In the genomic region with DNA sequence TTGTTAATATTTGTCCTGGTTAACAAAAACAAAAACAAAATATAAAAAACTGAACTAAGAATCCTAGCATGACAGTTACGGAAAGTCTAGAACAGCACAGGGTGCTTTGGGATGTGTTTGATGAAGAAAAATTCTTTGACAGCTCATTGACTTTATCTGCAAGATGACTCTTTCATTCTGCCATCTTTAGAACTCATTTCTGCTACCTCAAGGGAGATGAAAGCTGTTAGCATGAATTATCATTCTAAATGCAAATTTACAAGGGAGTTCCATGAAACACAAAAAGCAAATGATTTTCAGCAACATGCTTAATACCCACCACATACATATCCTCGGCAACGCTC, we compare ENCODE assay signal across 22 mouse cellular contexts.
DNase-seq lines count a peak whose midpoint lies in the region; ATAC-seq and TF ChIP-seq lines count a peak whose summit lies in the region.
"Had no signal": no experiment of that assay in that cellular context is flagged by ENCODE, and none has a peak within 500 bp of the region (broad histone marks: within the 10 kb centered on the region; RNA-seq: fewer than 3 reads in every experiment).

No protein-coding gene starts in this region.

- H3K4me3 ChIP-seq in hindbrain, embryonic 13.5 days: no peak overlapping the region
- H3K4me3 ChIP-seq in hindbrain, embryonic 11.5 days (ENCODE audit: low read depth, low read length): no peak overlapping the region
- H3K4me3 ChIP-seq in forebrain, postnatal 0 days (ENCODE audit: low read depth, low read length): no peak overlapping the region
- H3K4me3 ChIP-seq in hindbrain, embryonic 16.5 days (ENCODE audit: low read length): no peak overlapping the region
- H3K4me3 ChIP-seq in neural tube, embryonic 14.5 days (ENCODE audit: low read depth, low read length): no peak overlapping the region
- H3K4me3 ChIP-seq: embryonic facial prominence, embryonic 10.5 days; limb, embryonic 13.5 days; liver, embryonic 12.5 days had no signal

- H3K27ac ChIP-seq in hindbrain, embryonic 13.5 days: peak overlapping the region; percentile 87
- H3K27ac ChIP-seq in hindbrain, embryonic 11.5 days (ENCODE audit: low read depth, low read length): no peak overlapping the region
- peak overlapping the region; percentile 66 for H3K27ac ChIP-seq in forebrain, postnatal 0 days (ENCODE audit: low read depth, low read length)
- 0 out of 2 replicates have a peak overlapping the region, but pooled peaks have one; percentile 44 for H3K27ac ChIP-seq in hindbrain, embryonic 16.5 days (ENCODE audit: low read depth, low read length)
- peak overlapping the region; percentile 66 for H3K27ac ChIP-seq in neural tube, embryonic 14.5 days (ENCODE audit: low read depth, low read length)
- H3K27ac ChIP-seq: embryonic facial prominence, embryonic 10.5 days; limb, embryonic 13.5 days; liver, embryonic 12.5 days had no signal

- no peak for TF ChIP-seq CTCF in forebrain, postnatal 0 days (IDR thresholded peaks at IDR 0.05; ENCODE audit: low read depth)

- H3K9me3 ChIP-seq in hindbrain, embryonic 13.5 days: no peaks in the 10 kb centered on the region
- no peaks in the 10 kb centered on the region for H3K9me3 ChIP-seq in hindbrain, embryonic 11.5 days (ENCODE audit: control insufficient read depth, low read length)
- H3K9me3 ChIP-seq in forebrain, postnatal 0 days (ENCODE audit: low read length): no peaks in the 10 kb centered on the region
- H3K9me3 ChIP-seq in hindbrain, embryonic 16.5 days (ENCODE audit: control insufficient read depth, low read length): no peaks in the 10 kb centered on the region
- H3K9me3 ChIP-seq in neural tube, embryonic 14.5 days (ENCODE audit: control insufficient read depth, low read length): no peaks in the 10 kb centered on the region
- H3K9me3 ChIP-seq: embryonic facial prominence, embryonic 10.5 days; G1E; limb, embryonic 13.5 days; liver, embryonic 12.5 days had no signal

- WGBS in hindbrain, embryonic 13.5 days: 54% methylated on average over 3 of the region's 3 CpGs
- 91% methylated on average over 3 of the region's 3 CpGs for WGBS in hindbrain, embryonic 11.5 days
- 55% methylated on average over 3 of the region's 3 CpGs for WGBS in forebrain, postnatal 0 days
- WGBS in hindbrain, embryonic 16.5 days: 53% methylated on average over 3 of the region's 3 CpGs
- 56% methylated on average over 3 of the region's 3 CpGs for WGBS in neural tube, embryonic 14.5 days

- peaks cover 36% of the 10 kb centered on the region for H3K4me1 ChIP-seq in hindbrain, embryonic 13.5 days (replicated peaks)
- peaks cover 2% of the 10 kb centered on the region; the same call in 1 of the 2 replicates for H3K4me1 ChIP-seq in hindbrain, embryonic 11.5 days (replicated peaks; ENCODE audit: control insufficient read depth, insufficient read depth, low read length)
- H3K4me1 ChIP-seq in forebrain, postnatal 0 days (ENCODE audit: insufficient read depth): peaks cover 3% of the 10 kb centered on the region; the same call in 1 of the 2 replicates
- peaks cover 17% of the 10 kb centered on the region for H3K4me1 ChIP-seq in hindbrain, embryonic 16.5 days (ENCODE audit: control insufficient read depth, insufficient read depth, low read depth, low read length)
- H3K4me1 ChIP-seq in neural tube, embryonic 14.5 days (ENCODE audit: control insufficient read depth, insufficient read depth, low read length): peaks cover 17% of the 10 kb centered on the region; the same call in 1 of the 2 replicates
- H3K4me1 ChIP-seq: limb, embryonic 13.5 days; liver, embryonic 12.5 days had no signal

- no peaks in the 10 kb centered on the region for H3K27me3 ChIP-seq in hindbrain, embryonic 13.5 days
- no peaks in the 10 kb centered on the region for H3K27me3 ChIP-seq in hindbrain, embryonic 11.5 days (ENCODE audit: control insufficient read depth, insufficient read depth, low read length)
- no peaks in the 10 kb centered on the region for H3K27me3 ChIP-seq in forebrain, postnatal 0 days (ENCODE audit: insufficient read depth, low read length)
- H3K27me3 ChIP-seq in hindbrain, embryonic 16.5 days (replicated peaks; ENCODE audit: control insufficient read depth, insufficient read depth, low read length): no peaks in the 10 kb centered on the region
- no peaks in the 10 kb centered on the region for H3K27me3 ChIP-seq in neural tube, embryonic 14.5 days (ENCODE audit: control insufficient read depth, insufficient read depth, low read length)
- H3K27me3 ChIP-seq: CH12.LX; limb, embryonic 13.5 days; liver, embryonic 12.5 days; Patski had no signal

- DNase-seq in hindbrain, embryonic 11.5 days (ENCODE audit: low spot score): no peak
- DNase-seq in forebrain, postnatal 0 days: no peak
- DNase-seq in heart, adult 11 months: no peak
- no peak for DNase-seq in embryo, embryonic 11 days
- DNase-seq: adrenal gland, postnatal 36 days; B cell, adult 2 months; cerebellum, adult 9-10 months; gastrocnemius, postnatal 36 days; kidney, postnatal 36 days; lung, adult 18-20 months; lung, postnatal 14 days; thymus, postnatal 14 days had no signal

- 0 out of 2 replicates have a peak overlapping the region, but pooled peaks have one; percentile 4 for H3K4me2 ChIP-seq in hindbrain, embryonic 13.5 days
- no peak overlapping the region for H3K4me2 ChIP-seq in hindbrain, embryonic 11.5 days (replicated peaks; ENCODE audit: low read depth, low read length)
- H3K4me2 ChIP-seq in forebrain, postnatal 0 days (ENCODE audit: low read depth): peak overlapping the region; percentile 9; the same call in 1 of the 2 replicates
- H3K4me2 ChIP-seq in hindbrain, embryonic 16.5 days (ENCODE audit: low read length): no peak overlapping the region
- H3K4me2 ChIP-seq in neural tube, embryonic 14.5 days (ENCODE audit: low read depth, low read length): no peak overlapping the region
- H3K4me2 ChIP-seq: limb, embryonic 13.5 days; liver, embryonic 12.5 days had no signal

- H3K36me3 ChIP-seq in hindbrain, embryonic 13.5 days: no peaks in the 10 kb centered on the region
- H3K36me3 ChIP-seq in hindbrain, embryonic 11.5 days (ENCODE audit: control insufficient read depth, insufficient read depth, low read length): no peaks in the 10 kb centered on the region
- H3K36me3 ChIP-seq in forebrain, postnatal 0 days (ENCODE audit: insufficient read depth): no peaks in the 10 kb centered on the region
- no peaks in the 10 kb centered on the region for H3K36me3 ChIP-seq in hindbrain, embryonic 16.5 days (ENCODE audit: control insufficient read depth, insufficient read depth, low read length)
- H3K36me3 ChIP-seq in neural tube, embryonic 14.5 days (ENCODE audit: control insufficient read depth, insufficient read depth, low read length): no peaks in the 10 kb centered on the region
- H3K36me3 ChIP-seq: embryonic facial prominence, embryonic 10.5 days; G1E; limb, embryonic 13.5 days; liver, embryonic 12.5 days had no signal

- ATAC-seq in hindbrain, embryonic 13.5 days (ENCODE audit: low FRiP score): 0 out of 2 replicates have a peak, but pooled peaks have one; percentile 36
- ATAC-seq in hindbrain, embryonic 11.5 days (ENCODE audit: low FRiP score): no peak
- ATAC-seq in forebrain, postnatal 0 days: peak; percentile 70
- ATAC-seq in hindbrain, embryonic 16.5 days: peak; percentile 40; the same call in 1 of the 2 replicates
- ATAC-seq in neural tube, embryonic 14.5 days (ENCODE audit: low read depth): no peak
- ATAC-seq: intestine, postnatal 0 days; liver, embryonic 12.5 days; Patski had no signal

- no peak overlapping the region for H3K9ac ChIP-seq in hindbrain, embryonic 13.5 days
- H3K9ac ChIP-seq in hindbrain, embryonic 11.5 days (ENCODE audit: low read depth, low read length): no peak overlapping the region
- no peak overlapping the region for H3K9ac ChIP-seq in forebrain, postnatal 0 days
- H3K9ac ChIP-seq in hindbrain, embryonic 16.5 days (ENCODE audit: low read depth, low read length): no peak overlapping the region
- no peak overlapping the region for H3K9ac ChIP-seq in neural tube, embryonic 14.5 days (replicated peaks; ENCODE audit: low read depth, low read length)
- H3K9ac ChIP-seq: limb, embryonic 13.5 days; liver, embryonic 12.5 days had no signal

Comparison
In these comparisons a context has a peak if more than half of its experiments do, and no peak if none do; other contexts are left out.
1. ATAC-seq: peak in hindbrain, embryonic 13.5 days (single experiment), forebrain, postnatal 0 days (single experiment) and hindbrain, embryonic 16.5 days (single experiment); none in hindbrain, embryonic 11.5 days (single experiment) and neural tube, embryonic 14.5 days (single experiment).
2. H3K4me2 ChIP-seq: peak in hindbrain, embryonic 13.5 days (single experiment) and forebrain, postnatal 0 days (single experiment); none in hindbrain, embryonic 11.5 days (single experiment), hindbrain, embryonic 16.5 days (single experiment) and neural tube, embryonic 14.5 days (single experiment).